Mouse (Mus musculus): ENCODE results near the gene Dnmt3a. TPM values are rescaled to one million over a fixed set of nuclear protein-coding genes. Genes with fewer than 3 reads are reported as not detected.

The Dnmt3a gene
- total RNA-seq, 2 experiments from 2014 or later, result 100 to 124 TPM

DNA sequence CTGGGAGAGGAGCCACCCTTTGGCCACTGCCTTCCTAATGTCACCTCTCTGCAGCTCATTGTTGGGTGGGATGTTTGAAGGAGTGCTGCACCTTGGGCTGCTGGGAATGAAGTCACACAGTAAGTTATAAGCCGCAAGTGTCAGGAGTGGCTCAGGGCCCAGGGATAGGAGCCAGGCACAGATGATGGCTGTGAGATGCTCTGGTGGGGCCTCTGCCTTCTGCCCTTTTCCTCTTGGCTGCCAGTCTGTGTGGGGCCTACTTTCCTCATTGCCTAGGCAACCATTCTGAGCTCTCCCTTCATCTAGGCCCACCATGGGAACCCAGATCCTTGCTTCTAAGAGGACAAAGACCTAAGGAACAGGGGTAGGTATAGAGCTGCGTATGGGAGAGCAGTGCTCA is 21.5 kb upstream of the Dnmt3a start:
- DNase-seq (ENCODE audit: low spot score in 2 of 2), result no peak
- intact Hi-C loops (cut with DNase I), result no loop called here

DNA sequence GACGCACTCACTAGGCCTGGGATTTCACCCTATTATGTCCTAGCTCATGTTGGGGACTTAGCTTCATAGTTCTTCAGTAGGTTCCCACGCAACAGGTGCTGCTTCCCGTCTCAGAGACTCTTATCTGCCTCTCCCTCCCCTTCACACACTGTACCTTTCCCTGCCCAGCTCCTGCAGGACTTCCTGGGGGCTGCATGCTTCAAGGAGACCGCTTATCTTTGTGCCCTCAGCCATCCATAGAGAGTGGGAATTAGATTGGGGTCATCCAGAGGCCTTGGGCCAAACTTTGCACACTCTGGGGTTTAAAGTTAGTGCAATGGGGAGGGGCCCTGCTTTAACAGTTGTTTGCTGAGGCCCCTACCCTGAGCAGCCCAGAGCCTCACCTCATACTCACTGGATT is 21.1 kb upstream of the Dnmt3a start:
- DNase-seq (ENCODE audit: low spot score in 2 of 2), result no peak
- intact Hi-C loops (cut with DNase I), result no loop called here

DNA sequence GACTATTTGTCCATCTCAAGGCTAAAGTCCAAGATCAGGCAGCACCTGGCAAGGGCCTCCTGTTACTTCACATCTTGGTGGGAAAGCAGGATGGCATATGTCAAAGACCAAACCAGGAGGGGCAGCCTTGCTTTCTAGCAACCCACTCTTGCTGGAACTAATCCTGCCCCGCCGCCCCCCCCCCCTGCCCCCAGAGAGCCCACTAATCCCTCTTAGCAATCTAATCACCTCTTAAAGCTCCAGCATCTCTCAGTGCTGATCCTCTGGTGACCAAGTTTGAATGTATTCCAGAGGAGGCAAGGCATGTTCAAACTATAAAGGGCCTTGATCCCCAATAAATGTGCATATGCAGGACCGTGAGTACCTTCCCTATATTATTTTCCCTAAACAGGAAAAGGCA is 18.8 kb upstream of the Dnmt3a start:
- intact Hi-C loops (cut with DNase I), result no loop called here
- no peak for DNase-seq (ENCODE audit: low spot score in 2 of 2)

DNA sequence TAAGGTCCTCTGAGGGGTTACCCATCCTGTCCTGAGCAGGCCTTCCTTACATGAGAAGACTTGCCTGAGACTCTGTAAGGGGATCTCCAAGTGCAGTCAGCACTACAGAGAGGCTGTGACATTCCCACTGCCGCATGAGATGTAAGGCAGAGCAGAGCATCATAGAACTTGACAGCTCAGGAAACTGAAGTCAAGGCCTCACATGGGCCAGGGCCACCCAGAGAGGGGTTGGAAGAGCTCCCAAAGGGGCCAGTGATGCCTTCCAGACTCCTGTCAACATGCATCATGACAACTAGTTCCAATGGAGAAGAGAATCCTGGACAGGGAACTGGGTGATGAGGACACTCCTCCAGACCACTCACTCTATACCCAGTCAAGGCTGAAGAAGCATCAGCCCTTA is 18.3 kb upstream of the Dnmt3a start:
- intact Hi-C loops (cut with DNase I), result no loop called here
- DNase-seq (ENCODE audit: low spot score in 2 of 2), result no peak

DNA sequence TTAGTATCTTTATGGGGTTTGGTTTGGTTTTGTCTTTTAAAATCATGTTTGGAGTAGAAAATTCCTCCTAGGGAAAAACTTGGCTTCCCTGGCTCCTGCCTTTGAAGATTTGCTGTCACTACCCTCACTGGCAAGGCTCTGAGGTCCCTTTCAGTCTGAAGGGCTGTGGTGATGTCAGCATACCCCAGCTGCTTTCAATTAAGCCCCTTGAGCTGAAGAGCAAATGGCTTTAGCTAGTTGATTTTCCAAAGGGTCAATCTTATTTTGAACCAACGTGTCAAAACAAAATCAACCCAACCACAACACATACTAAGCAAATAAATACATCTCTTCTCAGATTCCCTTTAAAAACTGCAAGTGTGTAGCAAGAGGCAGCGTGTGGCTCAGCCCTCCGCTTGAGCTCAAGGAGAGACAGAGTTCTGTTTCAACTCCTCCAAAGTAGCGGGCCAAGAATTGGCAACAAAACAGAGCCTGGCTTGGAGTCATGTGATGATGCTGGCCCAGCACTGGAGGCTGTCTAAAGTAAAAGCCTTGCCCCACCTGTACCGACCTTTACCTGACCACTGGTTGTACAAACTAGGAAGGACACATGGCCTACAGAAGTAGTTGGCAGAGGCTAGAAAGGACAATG is 17.3 kb upstream of the Dnmt3a start:
- intact Hi-C loops (cut with DNase I), result no loop called here
- DNase-seq (ENCODE audit: low spot score in 2 of 2), result no peak

DNA sequence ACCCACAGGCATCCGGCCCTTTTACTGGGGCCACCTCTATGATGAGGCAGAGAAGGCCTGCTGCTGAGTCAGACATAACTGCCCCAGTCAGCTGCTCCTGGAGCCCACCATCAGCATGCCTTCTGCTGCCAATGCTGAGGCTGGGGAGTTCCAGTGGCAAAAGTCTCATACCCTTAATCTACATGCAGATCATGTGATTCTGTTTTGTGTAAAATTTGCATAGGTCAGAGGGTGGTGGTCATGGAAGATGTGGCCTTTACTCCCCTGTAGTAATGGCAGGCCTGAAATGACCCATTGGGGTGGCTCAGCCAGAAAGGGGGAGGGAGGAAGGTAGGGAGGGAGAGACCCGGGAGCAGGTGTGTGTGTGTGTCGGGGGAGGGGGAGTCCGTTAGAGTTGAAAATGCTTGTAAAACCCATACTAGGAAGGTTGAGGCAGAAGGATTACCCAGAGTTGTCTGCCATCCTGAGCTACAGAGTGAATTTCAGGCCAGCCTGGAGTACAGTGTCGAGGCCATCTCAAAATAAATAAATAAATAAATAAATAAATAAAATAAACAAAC is 16.1 kb upstream of the Dnmt3a start:
- intact Hi-C loops (cut with DNase I), result loop anchor here (5.0 kb wide), 1 partner anchor 92 kb away; no protein-coding TSS in a partner anchor
- DNase-seq (ENCODE audit: low spot score in 2 of 2), result no peak

DNA sequence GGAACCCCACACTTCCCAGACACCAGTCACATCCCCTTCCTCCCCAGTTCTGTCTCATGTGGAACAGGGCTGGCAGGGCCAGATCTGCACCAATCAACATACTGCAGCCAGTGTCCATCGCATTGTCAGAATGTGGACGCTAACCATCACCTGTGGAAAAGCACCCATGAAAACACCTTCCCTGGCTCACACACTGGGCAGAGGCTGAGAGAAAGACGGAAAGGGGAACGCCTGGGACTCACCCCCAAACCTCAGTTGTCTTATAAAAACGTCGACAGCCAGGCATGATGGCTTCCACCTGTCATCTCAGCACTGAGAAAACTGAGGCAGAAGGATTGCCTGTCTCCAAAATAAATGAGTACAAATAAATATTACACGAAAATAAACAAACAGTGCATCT is 14.6 kb upstream of the Dnmt3a start:
- no peak for DNase-seq (ENCODE audit: low spot score in 2 of 2)
- intact Hi-C loops (cut with DNase I), result loop anchor here (5.0 kb wide), 1 partner anchor 94 kb away; no protein-coding TSS in a partner anchor

DNA sequence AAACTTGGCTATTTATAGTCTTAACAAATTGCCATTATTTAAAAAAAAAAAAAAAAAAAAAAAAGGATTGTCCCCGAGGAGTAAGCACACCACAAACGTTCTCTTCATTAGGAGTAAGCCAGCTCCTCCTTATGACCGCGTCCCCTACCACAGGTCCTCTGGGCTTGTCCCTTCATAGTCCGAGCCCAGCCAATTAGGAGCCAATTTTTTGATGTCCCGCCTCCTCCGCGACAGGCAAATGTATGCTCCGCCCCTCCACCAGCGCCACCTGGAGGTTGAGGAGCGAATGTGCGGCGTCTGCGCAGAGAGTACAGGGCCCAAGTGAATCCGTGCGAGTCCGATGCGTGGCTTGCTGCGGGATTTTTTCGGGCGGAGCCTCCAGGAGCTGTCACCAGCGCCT is 14.1 kb upstream of the Dnmt3a start:
- intact Hi-C loops (cut with DNase I), result loop anchor here (5.0 kb wide), 1 partner anchor 94 kb away; no protein-coding TSS in a partner anchor

DNA sequence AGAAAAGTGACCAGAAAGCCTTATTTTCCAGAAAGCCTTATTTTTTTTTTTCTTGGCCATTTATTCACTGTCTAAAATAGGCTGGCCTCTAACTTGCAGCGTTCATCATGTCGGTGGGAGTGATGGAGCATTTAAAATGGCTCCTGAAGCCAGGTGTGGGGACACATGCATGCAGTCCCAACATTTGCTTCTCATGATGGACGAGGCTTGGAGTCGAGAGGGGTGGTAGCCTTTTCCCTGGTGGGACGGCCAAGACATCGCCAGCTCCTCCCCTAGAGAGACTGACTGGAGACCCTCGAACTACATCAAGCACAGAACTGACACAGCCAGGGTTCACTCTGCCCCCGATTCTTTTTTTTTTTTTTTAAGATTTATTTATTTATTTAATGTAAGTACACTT is 13.6 kb upstream of the Dnmt3a start:
- intact Hi-C loops (cut with DNase I), result loop anchor here (5.0 kb wide), 1 partner anchor 95 kb away; no protein-coding TSS in a partner anchor
- DNase-seq (ENCODE audit: low spot score in 2 of 2), result no peak

More for the DNA sequence above, 14.1 kb upstream of the Dnmt3a start:
- DNase-seq (ENCODE audit: low spot score in 2 of 2), result peak; percentile 93 to 97

DNA sequence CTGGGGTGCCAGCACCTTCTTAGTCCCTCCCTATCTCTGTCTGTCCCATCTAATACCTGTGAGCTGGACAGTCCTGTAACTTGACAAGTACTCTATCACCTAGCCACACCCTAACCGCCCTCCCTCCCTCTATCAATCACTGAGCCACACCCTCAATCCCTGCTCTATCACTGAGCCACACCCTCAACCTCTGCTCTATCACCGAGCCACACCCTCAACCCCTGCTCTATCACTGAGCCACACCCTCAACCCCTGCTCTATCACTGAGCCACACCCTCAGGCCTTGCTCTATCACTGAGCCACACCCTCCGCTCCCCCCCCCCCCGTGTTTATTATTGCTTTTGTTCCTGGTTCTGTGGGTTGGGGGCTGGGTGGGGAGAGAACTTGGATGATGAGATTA is 10.2 kb upstream of the Dnmt3a start:
- DNase-seq (ENCODE audit: low spot score in 2 of 2), result no peak
- intact Hi-C loops (cut with DNase I), result no loop called here

DNA sequence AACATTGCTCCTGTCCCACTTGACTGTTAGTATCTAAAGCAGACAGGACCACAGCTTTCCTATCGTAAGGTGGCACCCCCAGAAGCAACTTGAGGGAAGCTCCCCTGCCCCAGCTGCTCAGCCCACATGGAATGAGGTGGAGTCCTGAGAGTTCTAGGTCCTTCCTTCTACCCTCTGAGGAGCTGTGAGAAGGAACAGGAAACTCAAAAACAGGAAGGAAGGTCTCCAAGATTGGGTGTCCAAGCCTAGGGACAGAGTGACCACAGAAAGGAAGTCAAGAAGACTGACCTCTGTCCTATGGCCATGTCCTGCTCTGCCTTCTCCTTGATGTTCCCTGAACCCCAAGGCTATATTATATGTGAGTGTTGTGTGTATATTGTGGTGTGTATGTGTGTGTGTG is 6.3 kb upstream of the Dnmt3a start:
- intact Hi-C loops (cut with DNase I), result no loop called here

DNA sequence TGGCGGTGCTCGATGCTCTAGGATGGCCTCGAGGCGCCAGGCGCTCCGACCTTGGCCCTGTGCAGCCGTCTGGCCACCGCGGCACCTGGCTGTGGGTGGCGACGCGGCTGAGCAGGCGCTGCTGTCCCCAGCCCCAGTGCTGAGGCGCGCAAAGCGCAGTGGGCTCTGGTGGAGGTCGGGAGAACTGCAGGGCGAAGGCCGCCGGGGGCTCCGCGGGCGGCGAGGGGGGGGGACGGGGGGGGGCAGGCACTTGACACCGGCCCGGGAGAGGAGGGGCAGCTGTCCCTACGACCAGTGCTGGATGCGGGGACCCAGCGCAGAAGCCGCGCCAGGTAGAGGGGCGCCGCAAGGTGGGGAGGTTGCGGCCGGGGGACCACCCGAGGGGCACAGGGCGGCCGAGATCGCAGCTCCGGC is 471 bp downstream of the Dnmt3a start:
- DNase-seq (ENCODE audit: low spot score in 2 of 2), result peak; percentile 68 to 69
- intact Hi-C loops (cut with DNase I), result loop anchor here (5.0 kb wide), 2 partner anchors 51 to 66 kb away; no protein-coding TSS in a partner anchor

More for the DNA sequence above, 6.3 kb upstream of the Dnmt3a start:
- no peak for DNase-seq (ENCODE audit: low spot score in 2 of 2)

DNA sequence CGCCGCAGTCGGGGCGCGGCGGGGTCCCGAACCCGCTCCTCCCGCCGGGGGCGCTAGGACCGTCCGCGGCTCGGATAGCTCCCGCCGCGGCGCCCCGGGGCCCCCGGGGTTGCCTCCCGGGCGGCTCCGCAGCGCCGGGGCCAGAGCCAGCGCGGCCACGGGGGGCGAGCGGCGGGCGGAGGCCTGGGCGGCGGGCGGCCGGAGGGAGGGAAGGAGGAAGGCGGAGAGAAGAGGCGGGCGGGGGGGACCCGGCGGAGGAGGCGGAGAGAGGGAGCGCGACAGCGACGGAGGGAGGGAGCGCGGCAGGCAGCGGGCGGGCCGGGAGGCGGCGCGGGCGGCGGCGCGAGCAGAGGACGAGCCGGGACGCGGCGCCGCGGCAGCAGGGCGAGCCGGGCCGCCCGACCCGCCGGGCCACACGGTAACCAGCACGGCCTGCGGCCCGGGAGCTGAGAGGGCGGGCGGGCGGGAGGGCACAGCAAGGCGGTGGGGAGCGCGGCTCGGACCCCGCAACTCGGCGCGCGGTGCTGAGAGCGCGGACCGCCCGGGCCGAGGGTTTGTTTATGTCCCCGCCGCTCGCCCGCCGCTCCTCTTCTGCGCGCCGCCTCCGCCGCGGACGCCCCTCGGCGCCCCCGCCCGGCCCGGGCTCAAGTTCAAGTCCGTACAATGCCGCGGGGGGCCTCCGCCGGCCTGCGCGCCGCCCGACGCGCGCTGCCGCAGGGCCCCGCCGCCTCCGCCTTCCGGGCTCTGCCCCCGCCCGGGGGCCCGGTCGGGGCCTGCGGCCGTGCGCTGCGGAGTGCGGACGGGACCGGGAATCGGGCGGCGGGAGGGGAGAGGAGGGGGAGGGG is 1.1 kb downstream of the Dnmt3a start:
- peak; percentile 61 to 76 for DNase-seq (ENCODE audit: low spot score in 2 of 2)
- intact Hi-C loops (cut with DNase I), result loop anchor here (5.0 kb wide), 2 partner anchors 50 to 65 kb away; no protein-coding TSS in a partner anchor

DNA sequence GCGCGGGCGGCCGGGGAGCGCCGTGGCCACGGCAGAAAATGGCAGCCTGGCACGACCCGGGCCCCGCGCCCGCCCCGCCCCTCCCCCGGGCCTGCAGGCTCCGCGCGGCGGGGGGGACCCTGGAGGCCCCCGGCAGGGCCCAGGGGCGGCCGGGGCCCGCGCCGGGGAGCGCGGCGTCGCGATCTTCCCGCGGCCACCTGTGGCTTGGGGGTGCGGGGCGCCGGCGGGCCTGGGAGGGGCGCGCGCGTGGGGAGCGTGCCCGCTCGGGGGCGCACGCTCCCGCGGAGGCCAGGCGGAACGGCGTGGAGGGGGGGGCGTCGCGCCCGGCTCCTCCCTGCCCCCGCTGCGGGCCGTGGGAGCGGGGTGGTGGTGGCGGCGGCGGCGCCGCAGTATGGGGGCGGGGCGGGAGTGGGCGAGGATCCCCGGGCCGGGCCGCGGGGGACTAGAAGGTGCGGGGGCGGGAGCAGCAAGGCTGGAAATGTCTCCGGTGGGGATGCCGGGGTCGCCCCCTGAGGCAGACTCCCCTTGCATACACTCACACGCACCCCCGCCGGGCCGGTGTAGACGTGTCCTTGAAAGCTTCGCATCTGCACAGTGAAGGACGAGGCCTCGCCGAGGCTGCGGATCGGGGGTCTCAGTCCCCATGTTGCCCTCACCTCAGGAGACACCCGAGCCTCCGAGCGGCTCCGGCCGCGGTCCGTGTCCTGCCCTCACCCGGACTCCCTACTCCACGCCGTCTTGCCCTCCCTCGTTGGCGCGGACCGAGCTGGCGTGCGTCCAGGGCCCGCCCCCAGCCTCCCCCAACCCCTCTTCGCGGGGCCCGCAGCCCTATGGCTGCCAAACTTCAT is 2.0 kb downstream of the Dnmt3a start:
- intact Hi-C loops (cut with DNase I), result loop anchor here (5.0 kb wide), 2 partner anchors 50 to 65 kb away; no protein-coding TSS in a partner anchor
- peak; percentile 69 to 78 for DNase-seq (ENCODE audit: low spot score in 2 of 2)

DNA sequence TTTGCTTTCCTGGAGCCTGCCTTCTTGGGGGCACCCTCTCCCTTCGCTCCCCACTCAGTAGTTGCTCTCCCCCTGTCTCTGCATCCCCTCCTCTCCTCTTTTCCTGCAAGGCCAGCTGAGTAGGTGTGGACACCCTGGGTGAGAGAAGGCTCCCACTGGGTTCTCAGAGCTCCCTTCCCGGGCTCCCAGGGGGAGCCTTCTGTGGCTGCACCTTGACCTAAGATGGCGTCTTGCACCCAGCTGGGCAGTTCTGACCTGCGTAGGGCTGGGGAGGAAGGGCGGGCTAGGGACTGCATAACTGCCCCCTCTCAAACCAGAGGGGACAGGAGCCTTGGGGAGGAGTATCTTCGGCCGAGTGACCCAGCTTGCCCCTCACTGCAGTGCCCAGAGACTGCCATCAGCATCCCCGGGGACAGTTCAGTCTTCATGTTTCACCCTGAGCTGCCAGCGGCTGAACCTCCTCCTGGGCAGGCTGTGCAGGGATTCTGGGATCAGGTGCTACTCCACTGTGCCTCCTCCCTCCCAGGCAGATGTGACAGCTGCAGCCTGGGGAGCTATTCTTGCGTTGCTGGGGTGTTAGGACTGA is 2.7 kb downstream of the Dnmt3a start:
- no peak for DNase-seq (ENCODE audit: low spot score in 2 of 2)
- intact Hi-C loops (cut with DNase I), result loop anchor here (5.0 kb wide), 2 partner anchors 49 to 64 kb away; no protein-coding TSS in a partner anchor

DNA sequence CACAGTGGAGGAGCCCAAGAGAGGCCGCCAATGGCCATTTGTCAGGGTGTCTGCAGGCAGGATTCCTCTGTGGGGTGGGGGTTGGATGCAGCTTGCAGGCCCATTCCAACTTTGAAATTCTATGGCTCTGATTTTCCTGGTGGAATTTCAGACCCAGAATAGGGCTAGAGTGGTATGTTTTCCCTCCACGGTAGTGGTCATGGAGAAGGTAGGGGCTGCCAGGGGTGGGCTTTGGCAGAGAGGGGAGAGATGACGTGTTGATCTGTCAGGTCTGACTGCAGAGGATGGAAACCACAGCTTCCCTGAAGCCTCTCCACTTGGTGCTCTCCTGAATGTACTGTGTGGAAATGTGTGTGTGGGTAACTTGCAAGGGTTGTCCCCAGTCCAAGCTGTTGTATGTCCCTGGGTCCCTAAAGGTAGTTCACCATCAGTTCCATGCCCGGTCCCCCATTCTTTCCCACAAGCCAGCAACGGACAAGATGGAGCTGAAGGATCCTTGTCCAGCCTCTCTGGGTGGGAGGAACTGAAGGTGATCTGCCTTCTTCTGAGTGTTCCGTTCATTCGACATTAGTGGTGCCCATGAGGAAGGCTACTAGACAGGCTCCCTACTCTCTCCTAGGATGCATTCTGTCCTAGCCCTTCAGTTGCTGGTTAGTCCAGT is 3.8 kb downstream of the Dnmt3a start:
- intact Hi-C loops (cut with DNase I), result loop anchor here (5.0 kb wide), 2 partner anchors 48 to 63 kb away; no protein-coding TSS in a partner anchor
- no peak for DNase-seq (ENCODE audit: low spot score in 2 of 2)

DNA sequence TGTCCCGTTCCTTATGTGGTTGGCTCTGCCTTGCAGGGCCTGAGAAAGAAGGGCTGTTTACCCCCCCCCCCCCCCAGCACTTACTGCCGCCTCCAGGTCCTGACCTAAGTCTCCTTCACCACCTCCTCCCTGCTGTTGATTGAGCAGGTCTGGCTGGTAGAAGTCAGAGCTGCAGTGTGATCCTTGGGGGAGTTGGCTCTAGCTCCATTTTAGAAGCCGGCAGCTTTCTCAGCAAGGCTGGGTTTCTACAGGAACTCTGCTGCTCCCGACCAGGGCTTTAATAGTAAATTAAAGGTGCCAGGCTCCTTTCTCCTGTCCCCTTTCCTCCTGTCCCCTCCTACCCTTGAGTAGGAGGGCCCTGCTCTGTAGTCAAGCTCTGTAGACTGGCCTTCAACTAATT is 4.6 kb downstream of the Dnmt3a start:
- intact Hi-C loops (cut with DNase I), result no loop called here
- no peak for DNase-seq (ENCODE audit: low spot score in 2 of 2)

DNA sequence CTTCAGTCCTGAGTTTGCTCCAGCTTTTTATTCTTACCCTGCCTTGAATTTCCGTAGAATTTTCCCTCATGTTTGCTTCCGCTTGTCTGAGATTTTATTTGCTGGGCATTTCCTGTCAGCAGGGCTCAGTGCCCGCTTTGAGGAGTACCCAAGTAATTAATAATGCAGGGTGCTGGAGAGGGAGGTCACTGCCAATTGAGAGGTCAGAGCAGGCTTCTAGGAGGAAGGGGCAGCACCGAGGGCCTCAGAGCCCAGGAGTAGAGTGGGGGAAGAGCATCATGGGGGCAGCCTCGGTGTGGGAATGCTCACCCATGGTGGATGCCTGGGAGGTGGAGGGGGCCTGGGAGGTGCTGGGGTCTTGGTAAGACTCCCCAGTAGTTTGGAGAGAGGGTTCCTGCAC is 5.8 kb downstream of the Dnmt3a start:
- intact Hi-C loops (cut with DNase I), result no loop called here
- no peak for DNase-seq (ENCODE audit: low spot score in 2 of 2)

DNA sequence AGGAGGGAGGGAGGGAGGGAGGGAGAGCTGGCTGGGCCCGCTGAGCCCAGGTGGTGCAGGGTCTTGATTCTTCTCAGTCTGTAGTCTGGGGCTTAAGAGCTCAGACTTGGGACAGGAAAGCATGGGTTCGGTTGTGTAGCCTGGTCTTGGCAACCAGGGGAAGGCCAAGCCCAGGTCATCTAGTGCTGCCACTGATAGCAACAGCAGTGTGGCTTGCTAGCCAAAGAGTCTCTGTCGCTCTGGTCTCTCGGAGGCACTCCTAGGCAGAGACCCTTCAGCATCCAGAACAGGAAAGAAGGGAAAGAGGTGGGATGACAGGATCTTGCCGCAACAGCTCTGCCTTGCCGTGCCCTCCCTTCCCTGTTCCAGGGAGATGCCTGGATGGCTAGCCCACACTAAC is 6.4 kb downstream of the Dnmt3a start:
- no peak for DNase-seq (ENCODE audit: low spot score in 2 of 2)
- intact Hi-C loops (cut with DNase I), result no loop called here
